Mouse (Mus musculus) adrenal gland, postnatal 25 days (tissue): ENCODE data around the gene Galnt9. TPM values are rescaled to one million over a fixed set of nuclear protein-coding genes. Genes with fewer than 3 reads are reported as not detected.

Source experiments
- DNase-seq: peaks from one replicate; pipeline ENCODE4 v3.0.0; 2021; ENCODE audit warnings: mixed read lengths
- microRNA-seq, 2 experiments: library from miRNA; unstranded; fragments of <30 nt; microRNA quantifications; one replicate each; pipeline ENCODE4 v1.2.0; 2021
- total RNA-seq: library from RNA; stranded (reverse); gene quantifications from 2 replicates; pipeline ENCODE4 v1.2.3, GENCODE M21; 2021

The Galnt9 gene
- total RNA-seq, 1 experiment from 2014 or later, result 0.09 TPM

- no peak for DNase-seq
Measured at GRCm38 (mm10) chr5:110635951-110636707, 92.0 kb downstream of the Galnt9 start.

DNA sequence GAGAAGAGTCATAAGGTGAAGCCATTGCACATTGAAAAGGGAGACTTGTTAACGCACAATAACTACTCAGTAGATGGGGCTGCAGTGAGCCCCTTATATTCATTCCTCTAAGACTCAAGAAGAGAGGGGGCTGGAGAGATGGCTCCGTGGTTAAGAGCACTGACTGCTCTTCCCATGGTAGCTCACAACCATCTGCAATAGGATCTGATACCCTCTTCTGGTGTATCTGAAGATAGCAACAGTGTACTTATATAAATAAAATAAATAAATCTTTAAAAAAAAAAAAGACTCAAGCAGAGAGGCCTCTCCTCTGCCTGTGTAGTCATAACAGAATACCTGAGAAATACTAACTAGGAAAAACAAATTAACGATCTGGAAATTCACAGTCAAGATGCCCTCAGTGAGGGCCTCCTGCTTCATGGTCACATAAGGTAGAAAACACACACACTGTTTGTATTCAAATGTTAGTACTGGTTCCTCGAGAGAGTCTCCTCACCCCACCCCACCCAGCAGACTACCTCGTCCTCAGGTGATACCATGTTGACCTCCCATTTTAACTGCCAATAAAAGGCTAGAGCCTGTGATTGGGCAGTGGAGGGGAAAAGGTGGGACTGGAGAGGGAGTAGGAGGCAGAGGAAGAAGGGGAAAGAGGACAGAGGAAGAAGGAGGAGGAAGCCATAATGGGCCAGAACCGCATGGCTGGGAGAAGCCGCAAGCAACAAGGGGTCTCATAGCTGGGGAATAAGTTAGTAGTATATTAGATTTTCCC lies 94.3 kb downstream of the Galnt9 start:
- no peak for DNase-seq

GRCm38 (mm10) chr5:110639459-110639858 lies 95.3 kb downstream of the Galnt9 start:
- peak; percentile 47 for DNase-seq

GRCm38 (mm10) chr5:110646377-110646776 lies 102.2 kb downstream of the Galnt9 start:
- DNase-seq, result no peak

DNA sequence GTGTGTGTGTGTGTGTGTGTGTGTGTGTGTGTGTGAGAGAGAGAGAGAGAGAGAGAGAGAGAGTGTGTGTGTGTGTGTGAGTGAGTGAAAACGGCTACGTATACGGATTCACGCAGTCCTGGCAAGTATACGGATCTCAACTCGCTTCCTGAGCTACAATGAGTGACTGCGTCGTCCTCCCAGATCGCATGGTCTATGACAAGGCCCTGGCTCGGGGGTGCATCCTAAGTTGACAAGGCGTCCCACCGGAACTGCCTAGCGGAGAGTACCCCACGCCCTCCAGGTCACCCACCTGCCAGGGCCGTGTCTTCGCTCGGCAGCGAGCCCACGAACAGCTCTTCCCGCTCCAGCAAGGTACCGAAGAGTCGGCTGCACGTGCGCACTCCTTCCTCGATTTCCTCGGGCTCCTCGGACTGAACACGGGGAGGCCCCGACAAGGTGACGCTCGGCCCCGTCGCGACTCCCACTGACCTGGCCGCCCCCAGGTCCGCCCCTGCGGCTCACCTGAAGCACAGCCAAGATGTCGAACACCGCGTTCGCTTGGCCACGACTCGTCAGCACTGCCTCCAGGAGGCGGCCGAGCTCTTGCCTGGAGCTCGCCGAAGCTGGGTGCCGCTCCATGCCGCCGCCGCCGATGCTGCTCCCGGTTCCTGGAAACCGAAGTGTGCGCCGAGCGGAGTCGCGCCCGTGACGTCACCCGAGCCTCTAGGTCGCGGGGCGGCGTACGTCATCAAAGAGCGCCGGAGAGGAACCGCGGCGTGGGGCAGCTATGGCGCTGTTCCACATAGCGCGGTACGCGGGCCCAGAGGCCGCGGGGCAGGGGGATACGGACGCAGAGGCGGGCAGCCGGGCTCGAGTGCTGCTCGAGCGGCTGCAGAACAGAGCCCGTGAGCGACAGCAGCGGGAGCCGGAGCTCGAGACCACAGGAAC lies 108.8 kb downstream of the Galnt9 start, which contains the start of the genes Noc4l and Ddx51:
Noc4l (minus strand) TSS at position 699 of the 930 bp plus-strand sequence.
Ddx51 (plus strand) TSS at position 733 of the 930 bp plus-strand sequence.
- DNase-seq, result peak; percentile 98

GRCm38 (mm10) chr5:110653686-110654085 lies 109.5 kb downstream of the Galnt9 start:
- DNase-seq, result no peak

DNA sequence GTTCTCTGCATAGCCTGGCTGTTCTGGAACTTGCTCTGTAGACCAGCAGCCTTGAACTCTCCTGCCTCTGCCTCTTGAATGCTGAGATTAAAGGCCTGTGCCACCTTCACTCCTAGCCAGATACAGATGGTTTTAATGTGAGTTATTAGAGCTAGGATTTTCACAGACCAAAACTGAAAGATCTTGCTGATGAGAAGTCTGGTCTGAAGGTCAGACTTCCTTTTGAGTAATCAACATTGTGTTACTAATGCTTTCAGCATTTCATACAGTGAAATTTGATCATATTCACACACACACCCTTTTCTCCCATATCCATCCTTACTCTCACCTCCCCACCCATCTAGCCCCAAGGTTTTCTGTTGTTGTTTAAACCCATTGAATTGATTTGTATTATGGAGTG lies 115.5 kb downstream of the Galnt9 start:
- no peak for DNase-seq

GRCm38 (mm10) chr5:110664041-110664440 lies 119.9 kb downstream of the Galnt9 start:
- no peak for DNase-seq

DNA sequence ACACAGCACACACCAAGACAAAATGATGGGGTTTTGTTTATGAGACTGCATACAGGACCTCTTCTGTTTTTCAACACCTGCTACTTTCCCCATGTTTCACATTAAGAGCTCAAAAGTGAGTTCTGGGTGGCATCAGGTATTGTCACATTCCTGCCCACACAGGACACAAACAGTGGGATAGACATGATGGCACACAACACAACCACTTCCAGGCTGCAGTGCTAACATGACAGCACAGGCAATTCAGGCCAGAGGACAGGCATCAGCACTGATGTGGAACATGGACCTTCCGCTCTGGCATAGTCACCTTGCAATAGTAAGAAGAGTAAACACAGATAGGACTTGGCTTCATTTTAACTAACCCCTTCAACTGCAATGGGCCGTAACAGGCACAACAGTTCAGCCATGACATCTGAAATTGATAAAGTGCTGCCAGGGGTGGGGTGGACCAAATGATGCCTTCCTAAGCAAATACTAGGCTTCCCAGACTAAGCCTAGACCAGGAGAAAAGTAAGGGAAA lies 120.7 kb downstream of the Galnt9 start:
- no peak for DNase-seq

GRCm38 (mm10) chr5:110665486-110666121 lies 121.4 kb downstream of the Galnt9 start:
- no peak for DNase-seq

Small RNA genes lying within 50 kb of the gene (microRNA-seq; reads per million reads assigned to microRNA genes)
- 0.69 to 1.1 reads per million in 2 experiments for gene Mir7026

Other genes with a start within 250 kb of the Galnt9 start
- 0.55 TPM in 1 of 2 replicates, not detected in the other for gene P2rx2, start 201.1 kb upstream of the Galnt9 start, total RNA-seq
- gene Lrcol1, start 199.6 kb upstream of the Galnt9 start, total RNA-seq, result not detected in 2 replicates
- gene Fbrsl1, start 95.9 kb upstream of the Galnt9 start, total RNA-seq, result 71.5 and 81.3 TPM in 2 replicates
- gene Noc4l, start 109.1 kb downstream of the Galnt9 start, total RNA-seq, result 17.6 and 28.2 TPM in 2 replicates
- gene Ddx51, start 109.1 kb downstream of the Galnt9 start, total RNA-seq, result 15.5 and 19.6 TPM in 2 replicates
- gene Ep400, start 226.4 kb downstream of the Galnt9 start, total RNA-seq, result 64.8 and 96.4 TPM in 2 replicates
- gene Pus1, start 236.3 kb downstream of the Galnt9 start, total RNA-seq, result 51.6 and 56.1 TPM in 2 replicates